Mouse (Mus musculus) A20 (cell line): ENCODE results near the gene Gm6614.
A peak's percentile ranks its signal among the peaks of the same experiment; 100 is the strongest.
"Not testable (repeated sequence)": the region's sequence is repeated elsewhere in the genome, so short reads cannot be mapped to it uniquely, and the experiment has no call there.

Source experiments
- DNase-seq: peaks from one replicate; pipeline ENCODE4 v3.0.0-alpha.2; 2011; ENCODE audit warnings: low read depth, low spot score

The Gm6614 gene

DNA sequence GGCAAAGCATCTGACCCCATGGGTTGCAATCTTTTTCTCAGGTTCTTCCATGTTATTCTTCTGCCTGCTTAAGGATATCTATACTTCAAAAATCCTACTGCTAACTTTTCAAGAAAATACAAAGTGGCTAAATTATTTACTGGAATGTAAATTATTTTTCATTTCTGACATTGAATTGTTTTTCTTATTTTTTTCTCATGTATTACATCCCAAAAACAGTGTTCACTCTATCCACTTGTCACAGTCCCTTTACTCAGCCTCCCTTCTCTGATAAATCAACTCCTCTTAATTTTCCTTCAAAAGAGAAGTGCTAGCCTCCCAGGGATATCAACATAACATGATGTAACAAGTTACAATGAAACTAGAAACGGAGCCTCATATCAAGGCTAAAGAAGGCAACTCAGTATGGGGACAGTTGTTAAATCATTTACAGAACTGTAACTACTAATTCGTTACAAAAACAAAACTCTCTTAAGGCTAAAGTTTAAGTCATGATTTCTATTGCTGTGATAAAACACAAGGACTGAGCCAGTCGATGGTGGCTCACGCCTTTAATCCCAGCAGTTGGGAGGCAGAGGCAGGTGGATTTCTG is at the start of gene Gm6614:
Gm6614 (minus strand) TSS at position 51 of the 592 bp plus-strand sequence.
- DNase-seq = no peak

DNA sequence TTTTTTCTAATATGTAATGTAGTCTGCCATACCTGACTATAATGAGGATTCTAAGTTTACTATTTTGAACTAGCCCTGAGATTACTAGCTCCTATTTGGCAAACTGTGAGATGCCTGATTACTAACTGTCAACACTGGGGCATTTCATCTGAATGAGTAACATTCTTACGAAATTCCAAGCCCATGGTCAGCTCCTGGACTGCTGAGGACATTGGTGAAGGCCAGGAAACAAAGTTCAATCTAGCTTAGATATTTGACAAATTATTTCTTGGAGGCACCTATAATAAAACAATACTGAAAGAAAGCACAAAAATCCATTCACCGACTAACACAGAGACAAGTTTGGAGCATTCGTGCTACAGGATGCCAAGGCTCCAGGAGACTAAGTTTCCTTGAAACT is 47.1 kb upstream of the Gm6614 start:
- not testable (repeated sequence) for DNase-seq

DNA sequence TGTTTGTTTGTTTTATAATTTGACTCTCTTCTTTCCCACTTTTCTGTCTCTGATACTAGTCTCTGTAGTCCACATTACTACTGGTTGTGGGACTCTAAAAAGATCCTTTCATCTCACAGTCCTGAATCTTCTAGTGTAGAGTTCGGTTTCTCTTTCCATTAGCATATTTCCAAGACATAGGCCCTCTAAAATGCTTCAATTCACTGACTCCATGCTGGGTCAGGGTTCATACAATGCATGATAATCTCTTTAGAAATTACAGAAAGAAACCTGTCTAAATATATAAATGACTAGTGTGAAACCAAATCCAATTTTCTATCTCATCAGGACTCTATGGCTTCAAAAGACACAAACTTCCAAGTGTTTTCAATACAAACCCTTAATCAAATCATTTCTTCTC is 36.5 kb upstream of the Gm6614 start:
- no peak for DNase-seq

DNA sequence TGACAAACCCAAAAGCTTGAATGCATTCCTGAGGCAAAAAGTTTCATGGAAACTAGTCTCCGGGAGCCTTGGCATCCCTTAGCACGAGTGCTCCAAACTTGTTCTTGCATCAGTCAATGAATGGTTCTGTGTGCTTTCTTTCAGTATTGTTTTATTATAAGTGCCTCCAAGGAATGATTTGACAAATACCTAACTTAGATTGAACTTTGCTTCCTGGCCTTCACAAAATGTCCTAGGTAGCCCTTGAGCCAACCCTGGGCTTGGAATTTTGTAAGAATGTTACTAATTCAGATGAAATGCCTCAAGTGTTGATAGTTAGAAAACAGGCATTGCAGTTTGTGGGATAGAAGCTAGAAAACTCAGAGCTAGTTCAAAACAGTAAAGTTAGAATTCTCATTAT is 34.5 kb upstream of the Gm6614 start:
- no peak for DNase-seq

DNA sequence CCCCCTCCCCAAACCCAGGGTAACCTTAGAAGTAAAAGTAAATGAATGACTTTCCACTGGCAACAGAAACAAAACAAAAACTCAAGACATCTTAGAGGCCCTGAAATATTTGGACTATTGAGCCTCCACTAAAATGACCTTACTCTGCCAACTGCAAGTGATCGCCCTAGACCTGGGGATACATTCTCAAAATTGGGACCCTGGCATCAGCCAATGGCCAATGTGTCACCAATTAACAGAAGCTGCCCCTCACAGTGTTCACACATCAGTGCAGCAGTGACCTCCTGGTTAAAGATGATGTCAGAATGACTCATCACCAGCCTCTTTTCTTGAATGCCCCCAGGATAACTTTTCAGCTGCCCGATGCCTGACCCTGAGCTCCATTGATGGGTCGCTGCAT is 30.7 kb upstream of the Gm6614 start:
- DNase-seq = no peak

DNA sequence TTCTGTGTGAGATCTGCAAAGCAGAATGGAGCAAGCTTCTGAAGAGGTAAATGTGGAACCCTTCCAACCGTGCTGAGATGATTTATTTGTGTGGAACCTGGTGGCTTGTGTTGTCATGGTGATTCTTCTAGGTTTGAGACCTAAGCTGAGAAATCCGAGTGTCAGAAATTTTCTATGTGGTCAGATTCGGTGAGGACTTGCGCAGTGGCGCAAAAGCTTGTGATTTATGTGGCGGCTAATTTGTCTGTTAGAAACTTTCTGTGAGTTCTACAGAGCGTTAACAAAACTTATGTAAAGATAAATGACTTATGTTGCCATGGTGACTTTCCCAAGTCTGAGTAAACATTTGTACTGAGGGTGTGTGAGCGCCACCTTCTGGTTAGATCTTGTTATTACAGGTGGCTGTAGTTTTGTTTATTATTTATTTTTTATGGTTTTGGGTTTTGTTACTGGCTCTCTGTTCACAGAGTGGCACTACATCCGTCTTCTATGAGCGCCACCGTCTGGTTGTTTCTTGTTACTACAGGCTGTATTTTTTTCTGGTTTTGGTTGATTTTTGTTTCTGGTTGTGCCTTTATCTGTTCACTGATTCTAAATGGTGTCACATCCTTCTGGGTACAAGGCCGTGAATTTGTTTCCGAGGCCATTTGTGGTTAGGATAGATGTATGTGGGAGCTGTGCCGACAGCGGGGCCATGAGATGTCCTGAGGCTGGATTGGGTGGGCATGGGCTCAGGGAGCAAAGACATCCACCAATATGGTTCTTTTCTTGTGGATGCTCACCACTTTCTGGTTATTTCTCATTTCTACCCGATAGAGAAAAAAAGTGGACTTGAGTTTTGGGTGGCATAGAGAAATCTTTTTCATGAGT is 29.3 kb upstream of the Gm6614 start:
- peak; percentile 1 for DNase-seq

DNA sequence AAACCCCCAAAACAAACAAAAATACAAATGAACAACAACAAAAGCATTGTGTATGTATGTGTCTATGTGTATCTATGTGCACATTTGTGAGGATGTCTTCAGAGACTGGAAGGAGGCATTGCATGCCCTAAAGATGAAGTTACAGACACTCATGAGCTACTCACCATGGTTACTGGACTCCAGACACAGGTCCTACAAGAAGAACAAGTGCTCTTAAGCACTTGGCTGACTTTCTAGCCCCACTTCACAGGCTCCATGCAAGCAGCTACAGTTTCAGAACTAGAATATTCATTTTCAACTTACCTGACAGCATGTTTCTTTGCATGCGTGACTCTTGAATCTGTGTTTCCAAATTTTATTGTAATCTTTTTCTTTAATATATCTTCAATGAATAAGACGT is 24.6 kb upstream of the Gm6614 start:
- no peak for DNase-seq

DNA sequence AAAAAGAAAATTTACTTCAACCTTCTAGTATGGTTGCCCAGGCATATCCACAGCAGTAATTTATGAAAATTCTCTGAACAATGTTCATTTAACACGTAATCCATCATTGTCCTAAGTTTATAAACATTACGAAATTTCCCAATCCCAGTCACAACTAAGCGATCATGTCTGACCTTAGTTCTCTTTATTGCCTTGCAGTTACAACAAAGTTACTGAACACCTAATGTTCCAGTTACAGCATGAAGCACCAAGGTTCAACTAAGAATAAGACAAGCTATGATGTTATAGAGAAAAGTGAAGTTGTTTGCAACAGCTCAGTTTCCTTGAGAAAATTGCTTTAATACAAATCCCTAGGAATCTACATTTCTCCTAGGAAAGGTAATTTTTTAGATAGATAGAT is 10.5 kb upstream of the Gm6614 start:
- no peak for DNase-seq

DNA sequence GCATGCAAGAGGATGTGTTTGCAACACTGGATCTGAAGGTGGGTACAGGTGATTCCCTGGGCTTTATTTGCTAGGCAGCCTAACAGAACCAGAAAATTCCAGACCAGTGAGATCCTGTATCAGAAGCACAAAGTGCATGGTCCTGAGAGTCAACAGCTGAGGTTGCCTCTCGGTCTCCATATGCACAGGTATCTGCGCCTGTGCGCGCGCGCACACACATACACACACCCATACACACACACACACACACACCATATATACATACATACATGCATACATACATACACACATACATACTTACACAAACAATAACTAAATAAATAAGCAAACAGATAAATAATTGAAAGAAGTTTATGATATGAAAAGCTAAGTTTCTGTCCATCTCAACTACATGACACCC is 24.4 kb downstream of the Gm6614 start:
- DNase-seq = no peak

DNA sequence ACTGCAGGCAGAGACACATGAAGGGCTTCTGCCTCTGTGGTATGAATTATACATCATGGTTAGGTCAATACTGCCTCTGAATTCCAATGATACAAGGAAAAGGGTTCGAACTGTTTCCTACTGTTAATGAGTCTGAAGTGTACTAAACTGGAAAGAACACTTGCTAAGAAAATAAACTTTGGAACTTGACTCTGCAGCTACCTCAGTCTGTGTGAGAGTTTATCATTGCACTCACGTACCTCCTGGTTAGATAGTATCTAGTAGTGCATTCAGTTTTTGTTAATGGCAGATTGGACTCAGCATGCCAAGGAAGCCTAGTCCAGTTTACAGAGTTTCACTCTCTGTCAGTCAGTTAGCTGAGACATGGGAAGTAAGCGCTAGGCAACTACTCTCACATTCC is 26.6 kb downstream of the Gm6614 start:
- no peak for DNase-seq

DNA sequence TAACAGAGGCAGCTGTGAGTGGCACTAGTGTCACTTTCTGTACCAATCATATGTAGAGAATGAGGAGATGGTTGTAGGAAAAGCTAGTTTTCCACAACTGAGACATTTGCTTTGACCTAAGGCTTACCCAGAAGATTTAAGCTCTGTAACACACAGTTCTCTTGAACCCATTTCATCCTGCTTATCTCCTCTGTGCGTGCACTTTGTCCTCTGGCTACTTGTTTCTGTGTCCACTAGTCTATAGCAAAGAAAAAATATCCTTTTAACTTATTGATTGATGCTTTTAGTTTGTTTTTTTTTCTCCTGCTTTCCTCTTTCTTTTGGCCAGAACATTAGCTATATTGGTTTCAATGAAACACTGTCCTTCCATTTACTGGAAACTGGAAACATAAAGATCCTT is 48.8 kb downstream of the Gm6614 start:
- no peak for DNase-seq

DNA sequence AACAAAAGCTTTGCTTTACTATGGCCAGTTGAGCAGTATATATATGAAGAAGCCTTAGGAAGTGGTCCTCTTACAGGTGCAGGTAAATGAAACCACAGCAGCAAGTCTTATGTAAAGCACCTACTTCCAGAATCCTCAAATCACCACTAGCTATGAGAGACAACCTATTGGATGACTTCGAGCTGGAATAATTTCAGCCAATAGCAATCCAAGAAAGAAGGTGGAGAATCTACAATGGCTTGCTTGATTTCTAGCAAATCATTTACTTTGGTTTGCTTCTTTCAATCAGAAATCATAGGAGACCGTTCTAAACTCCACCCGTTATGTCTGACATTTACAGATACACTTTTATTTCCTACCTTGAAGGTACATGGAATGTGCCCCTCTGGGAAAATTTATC is 49.4 kb downstream of the Gm6614 start:
- no peak for DNase-seq

DNA sequence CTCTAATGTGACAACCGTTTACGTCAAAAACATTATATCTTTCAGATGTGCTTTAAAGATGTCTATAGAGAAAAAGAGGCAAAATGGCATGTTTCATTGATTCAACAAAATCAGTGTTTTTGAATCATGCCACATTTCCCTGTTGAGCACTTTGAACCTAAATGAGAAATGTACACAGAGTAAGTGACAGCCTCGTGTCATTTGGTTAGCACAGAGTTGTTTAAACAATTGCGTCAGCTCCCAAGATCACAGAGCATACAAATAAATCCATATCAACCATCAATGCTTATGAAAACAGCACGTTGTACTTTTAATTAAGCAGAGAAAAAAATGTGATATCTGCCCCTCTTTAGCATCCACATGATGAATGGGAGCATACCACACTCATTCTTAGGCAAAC is 50.7 kb downstream of the Gm6614 start:
- DNase-seq = no peak

DNA sequence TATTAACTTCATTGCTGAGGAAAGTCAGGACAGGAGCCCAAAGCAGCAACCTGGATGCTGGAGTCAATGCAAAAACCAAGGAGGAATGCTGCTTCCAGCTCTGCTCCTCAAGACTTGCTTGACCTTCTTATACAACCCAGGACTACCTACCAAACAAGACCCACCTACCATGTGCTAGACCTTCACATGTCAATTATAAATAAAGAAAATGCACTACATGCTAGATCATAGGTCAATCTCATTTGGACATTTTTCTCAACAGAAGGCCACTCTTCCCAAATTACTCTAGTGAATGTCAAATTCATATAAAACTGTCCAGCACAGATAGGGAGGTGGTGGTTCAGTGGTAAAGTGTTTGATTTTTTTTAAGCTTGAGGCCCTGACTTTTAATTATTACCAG is 64.4 kb downstream of the Gm6614 start, which contains the start of gene Slco1a1:
Slco1a1 (minus strand) TSS at position 101 of the 400 bp plus-strand sequence.
- no peak for DNase-seq

DNA sequence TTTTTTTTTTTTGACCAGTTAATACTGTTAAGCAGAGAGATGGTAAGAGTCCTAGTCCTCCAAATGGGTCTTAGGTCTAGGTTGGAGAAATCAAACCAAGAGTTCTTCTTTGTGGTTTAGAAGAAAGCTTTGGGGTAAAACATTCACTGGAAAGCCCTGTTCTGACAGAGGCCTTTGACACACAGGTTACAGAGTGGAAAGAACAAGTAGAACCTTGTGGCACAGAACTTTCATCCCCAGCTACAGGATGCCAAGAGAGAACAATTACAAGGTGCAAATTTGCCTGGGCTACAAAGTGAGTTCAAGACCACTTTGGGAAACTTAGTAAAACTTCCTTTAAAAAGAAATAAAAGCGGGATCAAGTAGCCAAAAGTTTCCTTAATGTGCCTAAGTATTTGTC is 70.8 kb downstream of the Gm6614 start:
- no peak for DNase-seq
